Mouse (Mus musculus): ENCODE results near the gene Slc7a9. TPM values are rescaled to one million over a fixed set of nuclear protein-coding genes. Genes with fewer than 3 reads are reported as not detected.

The Slc7a9 gene
- polyA plus RNA-seq, 1 experiment: not detected

DNA sequence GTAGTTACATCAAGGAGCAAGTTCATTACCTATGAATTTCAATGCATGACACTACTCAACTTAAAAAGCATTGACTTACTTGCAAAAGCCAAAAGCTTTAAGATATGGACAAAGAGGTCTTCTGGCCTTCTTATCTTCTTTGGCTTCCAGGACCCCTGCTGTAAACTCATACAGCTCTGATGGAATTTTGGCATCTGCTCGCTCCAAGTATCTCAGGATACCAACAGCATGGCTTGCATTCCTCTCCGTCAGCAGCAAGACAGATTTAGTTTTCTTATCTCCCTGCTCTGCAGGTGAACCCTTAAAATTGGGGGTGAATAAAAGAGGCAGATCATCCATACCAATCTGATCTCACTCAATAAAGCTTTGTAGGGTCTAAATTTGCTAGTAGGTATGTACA, 36.5 kb downstream of the Slc7a9 start:
- H3K4me1 ChIP-seq (ENCODE audit: control insufficient read depth, insufficient read depth, low read length): no peaks in the 10 kb centered on the region
- no peaks in the 10 kb centered on the region for H3K27me3 ChIP-seq (ENCODE audit: control insufficient read depth, insufficient read depth, low read length)
- H3K27ac ChIP-seq (ENCODE audit: insufficient read depth, low read length): no peak overlapping the region
- H3K4me3 ChIP-seq (replicated peaks; ENCODE audit: insufficient read depth, low read depth, low read length): no peak overlapping the region
- 29% methylated on average over 2 of the region's 2 CpGs for WGBS
- TF ChIP-seq CTCF (IDR thresholded peaks at IDR 0.05; ENCODE audit: borderline replicate concordance, insufficient read depth, low read depth, low read length) (no peak), POLR2A (IDR thresholded peaks at IDR 0.05; ENCODE audit: borderline replicate concordance, insufficient read depth, low read length) (no peak)
- no peak for DNase-seq

DNA sequence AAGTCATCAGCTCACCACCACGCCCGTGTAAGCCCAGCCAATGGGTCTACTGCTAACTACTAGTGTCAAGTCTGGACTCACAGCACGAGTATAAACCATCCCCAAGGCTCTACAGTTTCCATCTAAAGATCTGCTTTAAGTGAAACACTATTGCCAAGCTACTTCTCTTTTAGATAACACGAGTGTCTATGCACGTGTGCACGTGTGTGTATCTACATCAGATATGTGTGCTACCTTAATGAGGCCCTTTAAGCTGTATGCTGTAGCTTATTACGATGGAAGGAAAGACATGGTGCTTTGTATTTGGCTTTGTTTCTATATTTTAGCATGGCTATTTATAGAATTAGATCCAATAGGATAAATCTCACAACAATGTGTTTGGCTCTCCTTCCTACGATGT, 38.0 kb downstream of the Slc7a9 start:
- TF ChIP-seq CTCF (IDR thresholded peaks at IDR 0.05; ENCODE audit: borderline replicate concordance, insufficient read depth, low read depth, low read length): no peak
- no peak for TF ChIP-seq POLR2A (IDR thresholded peaks at IDR 0.05; ENCODE audit: borderline replicate concordance, insufficient read depth, low read length)
- Histone ChIP-seq H3K4me3 (replicated peaks; ENCODE audit: insufficient read depth, low read depth, low read length) (no peak overlapping the region), H3K27ac (ENCODE audit: insufficient read depth, low read length) (no peak overlapping the region), H3K4me1 (ENCODE audit: control insufficient read depth, insufficient read depth, low read length) (no peaks in the 10 kb centered on the region), H3K27me3 (ENCODE audit: control insufficient read depth, insufficient read depth, low read length) (no peaks in the 10 kb centered on the region)
- DNase-seq: no peak
- WGBS: 83% methylated on average over 8 of the region's 8 CpGs

- no peaks in the 10 kb centered on the region for H3K27me3 ChIP-seq (ENCODE audit: control insufficient read depth, insufficient read depth, low read length)
- no peak for TF ChIP-seq CTCF (IDR thresholded peaks at IDR 0.05; ENCODE audit: borderline replicate concordance, insufficient read depth, low read depth, low read length)
- no peak for TF ChIP-seq POLR2A (IDR thresholded peaks at IDR 0.05; ENCODE audit: borderline replicate concordance, insufficient read depth, low read length)
- H3K4me3 ChIP-seq (replicated peaks; ENCODE audit: insufficient read depth, low read depth, low read length): no peak overlapping the region
- DNase-seq: no peak
- H3K27ac ChIP-seq (ENCODE audit: insufficient read depth, low read length): no peak overlapping the region
- H3K4me1 ChIP-seq (ENCODE audit: control insufficient read depth, insufficient read depth, low read length): no peaks in the 10 kb centered on the region
- 81% methylated on average over 2 of the region's 2 CpGs for WGBS
Observed at GRCm38 (mm10) chr7:35490186-35490585, 41.6 kb downstream of the Slc7a9 start.

- 91% methylated on average over 1 of the region's 1 CpGs for WGBS
- Histone ChIP-seq H3K27me3 (ENCODE audit: control insufficient read depth, insufficient read depth, low read length) (no peaks in the 10 kb centered on the region), H3K4me1 (ENCODE audit: control insufficient read depth, insufficient read depth, low read length) (no peaks in the 10 kb centered on the region), H3K4me3 (replicated peaks; ENCODE audit: insufficient read depth, low read depth, low read length) (no peak overlapping the region), H3K27ac (ENCODE audit: insufficient read depth, low read length) (no peak overlapping the region)
- DNase-seq: no peak
- TF ChIP-seq POLR2A (IDR thresholded peaks at IDR 0.05; ENCODE audit: borderline replicate concordance, insufficient read depth, low read length) (no peak), CTCF (IDR thresholded peaks at IDR 0.05; ENCODE audit: borderline replicate concordance, insufficient read depth, low read depth, low read length) (no peak)
Observed at GRCm38 (mm10) chr7:35491005-35491404, 42.4 kb downstream of the Slc7a9 start.

GRCm38 (mm10) chr7:35497516-35497915, 48.9 kb downstream of the Slc7a9 start:
- Histone ChIP-seq H3K4me1 (ENCODE audit: control insufficient read depth, insufficient read depth, low read length) (no peaks in the 10 kb centered on the region), H3K27me3 (ENCODE audit: control insufficient read depth, insufficient read depth, low read length) (no peaks in the 10 kb centered on the region), H3K27ac (ENCODE audit: insufficient read depth, low read length) (no peak overlapping the region), H3K4me3 (replicated peaks; ENCODE audit: insufficient read depth, low read depth, low read length) (no peak overlapping the region)
- WGBS: 38% methylated on average over 2 of the region's 2 CpGs
- TF ChIP-seq POLR2A (IDR thresholded peaks at IDR 0.05; ENCODE audit: borderline replicate concordance, insufficient read depth, low read length) (no peak), CTCF (IDR thresholded peaks at IDR 0.05; ENCODE audit: borderline replicate concordance, insufficient read depth, low read depth, low read length) (no peak)
- DNase-seq: no peak

DNA sequence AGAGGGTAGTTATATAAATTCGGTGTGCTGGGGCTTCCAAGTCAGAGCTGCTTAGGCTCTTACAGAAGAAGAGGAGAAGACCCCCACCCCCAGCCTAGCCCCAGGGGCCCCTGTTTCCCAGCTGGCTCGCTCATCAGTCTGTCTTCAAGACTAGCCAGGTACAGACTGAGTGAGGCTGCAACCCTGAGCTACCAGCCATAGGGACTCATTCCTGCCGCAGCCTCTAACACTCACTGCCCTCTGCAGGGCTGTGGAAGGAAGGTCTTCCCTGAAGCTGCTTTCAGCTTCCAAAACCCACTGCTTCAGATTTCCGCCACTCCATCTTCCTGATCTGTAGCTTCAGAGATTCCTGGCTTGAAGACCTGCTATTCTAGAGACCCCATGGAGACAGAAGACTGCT, 53.4 kb downstream of the Slc7a9 start:
- Histone ChIP-seq H3K4me1 (ENCODE audit: control insufficient read depth, insufficient read depth, low read length) (no peaks in the 10 kb centered on the region), H3K27me3 (ENCODE audit: control insufficient read depth, insufficient read depth, low read length) (no peaks in the 10 kb centered on the region), H3K27ac (ENCODE audit: insufficient read depth, low read length) (no peak overlapping the region), H3K4me3 (replicated peaks; ENCODE audit: insufficient read depth, low read depth, low read length) (no peak overlapping the region)
- no peak for DNase-seq
- 19% methylated on average over 4 of the region's 4 CpGs for WGBS
- TF ChIP-seq CTCF (IDR thresholded peaks at IDR 0.05; ENCODE audit: borderline replicate concordance, insufficient read depth, low read depth, low read length) (peak; percentile 10; the same call in 1 of the 2 replicates), POLR2A (IDR thresholded peaks at IDR 0.05; ENCODE audit: borderline replicate concordance, insufficient read depth, low read length) (no peak)

Other genes with a start within 250 kb of the Slc7a9 start
- 62.9 and 64.7 TPM in 2 replicates for gene Lrp3, start 233.3 kb upstream of the Slc7a9 start, polyA plus RNA-seq (2012; rRNA removed)
- 19.6 and 20.2 TPM in 2 replicates for gene Gpatch1, start 130.4 kb upstream of the Slc7a9 start, polyA plus RNA-seq (2012; rRNA removed)
- gene Rhpn2, start 114.6 kb upstream of the Slc7a9 start, polyA plus RNA-seq (2012; rRNA removed): 9.9 and 10.1 TPM in 2 replicates
- gene Faap24, start 52.0 kb upstream of the Slc7a9 start, polyA plus RNA-seq (2012; rRNA removed): 4.3 and 4.5 TPM in 2 replicates
- gene Cep89, start 51.8 kb upstream of the Slc7a9 start, polyA plus RNA-seq (2012; rRNA removed): 16.7 and 17.2 TPM in 2 replicates
- 0.35 and 0.54 TPM in 2 replicates for gene Tdrd12, start 88.9 kb downstream of the Slc7a9 start, polyA plus RNA-seq (2012; rRNA removed)
- gene Nudt19, start 107.5 kb downstream of the Slc7a9 start, polyA plus RNA-seq (2012; rRNA removed): 88.4 and 103 TPM in 2 replicates
- gene Rgs9bp, start 136.8 kb downstream of the Slc7a9 start, polyA plus RNA-seq (2012; rRNA removed): 0.03 and 0.07 TPM in 2 replicates
- gene Ankrd27, start 137.4 kb downstream of the Slc7a9 start, polyA plus RNA-seq (2012; rRNA removed): 23.5 and 25.0 TPM in 2 replicates
- gene Pdcd5, start 198.7 kb downstream of the Slc7a9 start, polyA plus RNA-seq (2012; rRNA removed): 93.8 and 99.5 TPM in 2 replicates